Mouse (Mus musculus) kidney, embryonic 14.5 days (tissue): Measurements from ENCODE around the gene Slc6a11. TPM values are rescaled to one million over a fixed set of nuclear protein-coding genes. Genes with fewer than 3 reads are reported as not detected.

ENCODE experiments used
- ATAC-seq: fragments of 200-750 bp; cut with Nextera tagmentation; 2 replicates; pipeline ENCODE4 v1.8.0; 2017; ENCODE audit warnings: moderate number of reproducible peaks, mild to moderate bottlenecking, moderate TSS enrichment, moderate library complexity; ENCODE audit not compliant: low FRiP score, low TSS enrichment
- H3K27ac ChIP-seq: fragments of 300-500 bp; sonication (generic); 2 replicates; pipeline ENCODE4 v1.5.1; 2014; ENCODE audit warnings: low read depth, mild to moderate bottlenecking, low read length, moderate library complexity, mixed read lengths
- H3K27me3 ChIP-seq: fragments of 300-500 bp; sonication (generic); 2 replicates; pipeline ENCODE4 v1.6.1; 2014; ENCODE audit warnings: mild to moderate bottlenecking, low read length; ENCODE audit not compliant: control insufficient read depth, insufficient read depth
- H3K36me3 ChIP-seq: fragments of 300-500 bp; sonication (generic); 2 replicates; pipeline ENCODE4 v1.6.1; 2014; ENCODE audit warnings: low read length, mixed read lengths; ENCODE audit not compliant: control insufficient read depth, insufficient read depth
- H3K4me1 ChIP-seq: fragments of 300-500 bp; sonication (generic); 2 replicates; pipeline ENCODE4 v1.6.1; 2014; ENCODE audit warnings: low read length, mixed read lengths; ENCODE audit not compliant: control insufficient read depth, insufficient read depth
- H3K4me2 ChIP-seq: fragments of 300-500 bp; sonication (generic); replicated peaks from 2 replicates; pipeline ENCODE4 v1.6.1; 2014; ENCODE audit warnings: low read depth, mild to moderate bottlenecking, low read length
- H3K4me3 ChIP-seq: fragments of 300-500 bp; sonication (generic); 2 replicates; pipeline ENCODE4 v1.5.1; 2014; ENCODE audit warnings: mild to moderate bottlenecking, low read length
- H3K9ac ChIP-seq: fragments of 300-500 bp; sonication (generic); 2 replicates; pipeline ENCODE4 v1.6.1; 2014; ENCODE audit warnings: low read depth, mild to moderate bottlenecking, low read length, moderate library complexity
- H3K9me3 ChIP-seq: fragments of 300-500 bp; sonication (generic); 2 replicates; pipeline ENCODE4 v1.6.1; 2016; ENCODE audit warnings: low read length; ENCODE audit not compliant: control insufficient read depth
- WGBS: fragments of 180-500 bp; shearing (Covaris S2); extraction: QIAGEN DNeasy Blood & Tissue Kit; methylation state at CpG from one replicate; pipeline ENCODE4 v1.1.7; 2014; 5-methylcytosine and 5-hydroxymethylcytosine counted together
- polyA plus RNA-seq: library from polyadenylated mRNA; unstranded; fragments of >200 nt; fragmentation: Nextera tagmentation; extraction: Ambion mirVana; gene quantifications from 2 replicates; pipeline ENCODE4 v1.2.1, GENCODE M21; 2014

The Slc6a11 gene
- polyA plus RNA-seq, 1 experiment from 2014 or later, result 0.11 TPM

DNA sequence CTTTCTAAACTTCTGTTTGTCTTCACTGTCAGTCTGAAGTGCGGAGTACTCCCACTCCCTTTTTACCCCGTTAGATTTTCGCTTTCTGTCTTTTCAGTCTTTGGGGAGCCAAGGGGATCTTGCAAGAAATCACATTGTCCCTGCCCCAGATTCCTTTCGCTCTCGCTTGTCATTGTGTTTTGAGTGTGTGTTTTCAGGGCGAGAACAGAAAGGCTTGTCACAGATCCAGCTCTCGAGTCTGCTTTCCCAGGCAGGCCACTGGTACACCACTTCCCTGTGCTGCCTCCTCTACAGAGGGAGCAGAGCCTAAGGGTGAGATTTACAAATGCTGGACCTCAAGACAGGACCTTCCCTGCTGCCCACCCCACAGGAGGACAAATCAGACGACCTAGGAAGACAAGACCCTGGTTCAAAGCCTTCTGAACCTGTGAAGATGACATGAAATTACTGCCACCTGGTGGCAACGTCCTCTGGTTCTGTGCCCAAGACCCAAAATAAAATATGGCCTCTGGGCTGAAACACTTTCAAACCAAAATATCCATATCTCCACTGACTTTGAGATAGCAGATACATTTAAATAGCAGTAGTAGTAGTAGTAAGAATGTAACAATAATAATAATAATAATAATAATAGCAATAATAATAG is 68.3 kb downstream of the Slc6a11 start:
- Histone ChIP-seq H3K9ac (no peak overlapping the region), H3K36me3 (no peaks in the 10 kb centered on the region), H3K4me1 (no peaks in the 10 kb centered on the region), H3K27ac (no peak overlapping the region), H3K27me3 (no peaks in the 10 kb centered on the region; the same call in 1 of the 2 replicates), H3K9me3 (no peaks in the 10 kb centered on the region), H3K4me3 (no peak overlapping the region), H3K4me2 (no peak overlapping the region)
- 64% methylated on average over 9 of the region's 9 CpGs for WGBS
- no peak for ATAC-seq

DNA sequence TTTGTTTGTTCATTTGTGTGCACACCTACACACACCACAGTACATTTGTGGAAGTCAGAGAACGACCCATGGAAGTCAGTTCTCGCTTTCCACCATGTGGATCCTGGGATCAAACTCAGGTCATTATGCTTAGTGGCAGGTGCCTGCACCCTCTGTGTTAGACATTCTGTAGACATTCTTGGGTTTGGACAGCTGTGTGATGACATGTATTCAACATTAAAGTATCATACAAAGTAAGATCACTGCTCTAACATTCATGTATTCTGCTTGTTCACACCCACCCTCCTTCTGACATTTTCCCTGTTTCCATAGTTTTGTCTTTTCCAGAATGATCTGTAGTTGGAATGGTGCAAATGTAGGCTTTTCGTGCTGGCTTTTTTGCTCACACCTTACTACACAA is 73.5 kb downstream of the Slc6a11 start:
- ATAC-seq, result no peak
- H3K36me3 ChIP-seq, result no peaks in the 10 kb centered on the region
- no peak overlapping the region for H3K9ac ChIP-seq
- no peak overlapping the region for H3K4me3 ChIP-seq
- H3K27ac ChIP-seq, result no peak overlapping the region
- no peaks in the 10 kb centered on the region for H3K9me3 ChIP-seq
- H3K4me1 ChIP-seq, result no peaks in the 10 kb centered on the region
- no peaks in the 10 kb centered on the region; the same call in 1 of the 2 replicates for H3K27me3 ChIP-seq
- 85% methylated on average over 3 of the region's 3 CpGs for WGBS
- no peak overlapping the region for H3K4me2 ChIP-seq

DNA sequence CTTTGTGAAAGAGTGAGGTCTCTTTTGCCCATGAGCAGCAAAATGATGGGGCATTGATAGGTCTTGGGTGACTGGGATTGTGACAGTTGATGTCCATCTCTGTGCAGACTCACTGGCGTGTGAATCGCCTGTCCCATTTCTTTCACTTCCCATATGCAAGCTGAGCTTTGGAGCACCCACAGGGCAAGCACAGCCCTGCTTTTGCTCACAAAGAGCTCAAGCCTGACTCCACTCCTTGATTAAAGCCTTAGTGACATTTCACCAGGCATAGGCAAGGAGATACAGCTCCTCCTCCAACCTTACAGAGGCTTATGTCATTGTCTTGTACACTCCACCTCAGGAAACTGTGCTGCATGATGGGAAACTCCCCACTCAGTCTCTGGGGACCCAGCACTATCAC is 77.3 kb downstream of the Slc6a11 start:
- H3K27me3 ChIP-seq, result no peaks in the 10 kb centered on the region
- H3K4me1 ChIP-seq, result no peaks in the 10 kb centered on the region
- H3K9me3 ChIP-seq, result no peaks in the 10 kb centered on the region
- H3K27ac ChIP-seq, result no peak overlapping the region
- H3K4me2 ChIP-seq, result no peak overlapping the region
- ATAC-seq, result no peak
- H3K9ac ChIP-seq, result no peak overlapping the region
- H3K4me3 ChIP-seq, result no peak overlapping the region
- WGBS, result 96% methylated on average over 2 of the region's 2 CpGs
- no peaks in the 10 kb centered on the region for H3K36me3 ChIP-seq

DNA sequence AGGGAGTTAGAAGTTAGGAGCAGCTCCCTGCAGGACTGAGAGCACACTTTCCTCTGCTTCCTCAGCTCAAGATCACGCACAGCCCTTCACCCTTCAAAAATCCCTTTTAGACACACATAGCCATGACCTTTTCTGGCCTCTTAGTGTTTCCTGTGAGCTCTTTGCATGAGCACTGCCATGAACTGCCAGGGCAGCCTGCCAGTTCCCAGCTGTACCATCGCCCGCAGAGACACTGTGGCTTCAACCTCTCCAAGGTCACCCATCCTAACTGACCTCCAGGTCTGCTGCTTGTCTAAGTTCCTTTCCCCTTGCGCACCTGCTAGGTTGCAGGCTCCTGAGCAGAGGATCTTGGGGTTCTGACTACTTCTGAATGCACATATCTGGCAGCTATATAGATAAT is 83.4 kb downstream of the Slc6a11 start:
- 80% methylated on average over 4 of the region's 4 CpGs for WGBS
- no peaks in the 10 kb centered on the region for H3K27me3 ChIP-seq
- no peak overlapping the region for H3K9ac ChIP-seq
- no peak overlapping the region for H3K27ac ChIP-seq
- no peak overlapping the region for H3K4me2 ChIP-seq
- H3K36me3 ChIP-seq, result no peaks in the 10 kb centered on the region
- no peak for ATAC-seq
- H3K9me3 ChIP-seq, result no peaks in the 10 kb centered on the region
- H3K4me1 ChIP-seq, result no peaks in the 10 kb centered on the region
- H3K4me3 ChIP-seq, result no peak overlapping the region

DNA sequence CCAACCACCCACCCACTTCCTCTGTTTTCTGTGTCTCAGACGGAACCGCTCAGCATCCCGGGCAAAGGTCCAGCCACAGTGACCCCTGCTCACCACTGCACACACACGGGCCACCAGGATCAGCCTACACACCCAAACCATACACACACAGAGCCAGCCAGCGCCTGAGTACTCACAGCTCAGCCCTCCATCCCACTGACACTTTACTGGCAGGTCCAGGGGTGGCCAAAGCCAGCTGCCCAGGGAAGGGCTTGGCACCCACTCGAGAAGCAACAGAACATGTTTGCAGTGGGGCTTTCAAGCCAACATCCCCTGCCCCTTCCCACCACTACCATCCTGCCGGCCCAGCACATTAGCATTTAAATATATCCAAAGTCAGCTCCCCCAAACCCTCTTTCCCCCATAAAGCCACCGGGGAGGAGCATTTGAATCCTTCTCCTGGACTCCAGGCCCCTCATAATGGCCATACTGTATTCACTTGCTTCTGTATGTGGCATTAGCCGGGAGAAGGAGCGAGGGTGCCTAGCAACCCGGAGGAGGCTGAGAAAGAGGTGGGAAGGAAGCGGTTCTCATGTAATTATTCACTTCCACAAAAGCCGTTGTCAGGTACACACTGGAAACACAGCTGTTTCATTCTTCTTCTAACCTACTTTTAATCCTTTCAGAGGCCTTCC is 85.8 kb downstream of the Slc6a11 start:
- Histone ChIP-seq H3K9ac (no peak overlapping the region), H3K4me3 (no peak overlapping the region), H3K4me1 (no peaks in the 10 kb centered on the region), H3K27me3 (no peaks in the 10 kb centered on the region), H3K9me3 (no peaks in the 10 kb centered on the region), H3K36me3 (no peaks in the 10 kb centered on the region), H3K27ac (no peak overlapping the region), H3K4me2 (no peak overlapping the region)
- no peak for ATAC-seq
- 45% methylated on average over 13 of the region's 13 CpGs for WGBS

DNA sequence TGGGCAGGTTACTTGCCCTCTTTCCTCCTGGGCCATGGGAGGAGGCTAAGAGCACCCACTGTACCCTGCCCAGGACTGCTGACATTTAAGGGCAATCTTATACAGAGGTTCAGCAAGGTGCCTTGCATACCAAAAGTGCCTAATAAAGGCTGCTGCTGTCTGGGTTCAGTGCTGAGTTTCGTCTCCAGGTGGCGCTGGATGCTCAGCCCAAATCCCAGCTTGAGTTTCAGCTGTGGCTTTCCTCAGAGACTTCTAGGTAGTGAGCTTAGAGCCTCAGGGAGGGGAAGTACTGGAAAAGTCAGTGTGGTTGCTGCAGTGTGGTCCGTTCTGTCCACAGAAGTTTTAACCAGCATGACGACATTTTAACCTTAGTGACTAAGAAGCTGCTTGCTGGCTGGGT is 93.4 kb downstream of the Slc6a11 start:
- Histone ChIP-seq H3K27me3 (no peaks in the 10 kb centered on the region), H3K9ac (no peak overlapping the region), H3K4me1 (no peaks in the 10 kb centered on the region), H3K9me3 (no peaks in the 10 kb centered on the region), H3K4me3 (no peak overlapping the region), H3K27ac (no peak overlapping the region), H3K36me3 (no peaks in the 10 kb centered on the region), H3K4me2 (no peak overlapping the region)
- ATAC-seq, result no peak
- 28% methylated on average over 4 of the region's 4 CpGs for WGBS

DNA sequence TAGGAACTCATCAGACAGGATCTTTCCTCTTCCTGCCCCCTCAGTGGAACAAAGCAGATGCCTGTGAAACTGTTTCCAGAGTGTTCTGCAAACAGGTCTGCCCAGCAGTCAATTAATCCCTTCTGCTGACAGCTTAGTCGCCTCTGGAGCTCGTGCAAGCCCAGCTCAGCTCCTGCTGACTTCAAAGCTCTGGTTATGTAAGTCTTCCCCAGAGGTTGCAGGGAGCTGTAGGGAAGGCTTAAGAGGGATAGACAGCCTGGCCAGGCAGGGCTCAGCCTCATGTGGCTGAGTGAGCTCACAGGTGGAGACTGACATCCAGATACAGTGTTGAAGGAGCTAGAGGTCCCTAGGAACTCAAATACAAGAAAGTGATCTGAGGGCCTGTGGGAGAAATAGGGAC is 96.3 kb downstream of the Slc6a11 start:
- Histone ChIP-seq H3K27ac (no peak overlapping the region), H3K4me1 (no peaks in the 10 kb centered on the region), H3K9ac (no peak overlapping the region), H3K27me3 (no peaks in the 10 kb centered on the region), H3K4me2 (no peak overlapping the region), H3K4me3 (no peak overlapping the region), H3K9me3 (no peaks in the 10 kb centered on the region), H3K36me3 (no peaks in the 10 kb centered on the region)
- no peak for ATAC-seq
- 1% methylated on average over 2 of the region's 2 CpGs for WGBS

DNA sequence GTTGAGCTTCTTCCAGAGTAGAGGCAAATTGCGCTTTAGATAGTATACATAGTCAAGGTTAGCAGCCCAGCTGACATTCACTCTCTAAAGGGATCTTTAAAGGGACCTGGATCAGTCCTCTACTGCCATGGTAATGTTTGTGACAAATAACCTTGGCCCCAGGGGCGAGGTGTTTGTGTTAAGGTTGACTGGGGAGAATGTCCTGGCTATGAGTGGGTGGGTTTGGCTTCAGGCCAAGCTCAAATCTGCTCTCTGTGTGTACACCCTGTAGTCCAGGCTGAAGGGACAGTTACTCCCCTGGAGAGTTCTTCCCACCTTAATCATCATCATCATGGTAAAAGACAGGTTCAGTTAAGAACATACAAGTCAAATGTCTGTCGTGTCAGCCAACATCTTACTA is 97.2 kb downstream of the Slc6a11 start:
- H3K4me2 ChIP-seq, result no peak overlapping the region
- 72% methylated on average over 3 of the region's 3 CpGs for WGBS
- H3K36me3 ChIP-seq, result no peaks in the 10 kb centered on the region
- H3K27ac ChIP-seq, result no peak overlapping the region
- no peak overlapping the region for H3K4me3 ChIP-seq
- H3K9ac ChIP-seq, result no peak overlapping the region
- no peaks in the 10 kb centered on the region for H3K4me1 ChIP-seq
- no peak for ATAC-seq
- no peaks in the 10 kb centered on the region for H3K27me3 ChIP-seq
- no peaks in the 10 kb centered on the region for H3K9me3 ChIP-seq

DNA sequence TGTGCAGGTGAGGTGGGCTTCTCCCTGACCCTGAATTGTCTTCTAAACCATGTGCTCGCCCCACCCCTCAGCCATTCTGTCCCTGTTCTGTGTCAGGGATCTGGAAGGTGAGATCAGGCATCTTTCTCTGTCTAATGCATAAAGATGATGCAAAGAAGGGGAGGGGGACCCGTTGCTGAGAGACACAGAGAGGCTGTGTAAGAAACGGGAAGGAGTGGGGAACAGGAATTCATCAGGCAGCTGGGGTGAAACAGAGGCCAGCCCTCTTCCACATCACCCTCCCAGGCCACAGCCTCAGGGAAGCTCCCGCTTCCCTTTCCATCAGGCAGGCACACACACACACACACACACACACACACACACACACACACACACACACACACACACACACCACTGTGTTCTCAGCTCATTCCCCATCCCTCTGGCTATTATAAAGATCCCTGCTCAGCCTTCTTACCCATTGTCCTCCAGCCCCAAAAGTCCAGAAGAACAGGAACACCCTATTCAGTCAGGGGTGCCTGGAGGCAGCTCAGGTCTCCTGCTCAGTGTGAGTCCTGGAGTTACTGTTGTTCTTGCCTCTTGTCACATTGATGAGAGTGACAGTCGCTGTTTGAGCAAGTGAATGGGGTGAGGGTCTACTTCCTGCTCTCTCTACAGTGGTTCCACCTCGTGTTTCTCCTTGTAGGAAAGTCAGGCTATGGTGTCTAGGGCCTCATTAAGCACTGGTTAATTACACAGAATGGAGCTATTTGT is 108.0 kb downstream of the Slc6a11 start:
- Histone ChIP-seq H3K36me3 (no peaks in the 10 kb centered on the region), H3K4me2 (no peak overlapping the region), H3K9ac (no peak overlapping the region), H3K9me3 (no peaks in the 10 kb centered on the region), H3K4me1 (no peaks in the 10 kb centered on the region), H3K27me3 (no peaks in the 10 kb centered on the region), H3K4me3 (no peak overlapping the region), H3K27ac (no peak overlapping the region)
- WGBS, result 46% methylated on average over 6 of the region's 6 CpGs
- no peak for ATAC-seq
